Mouse (Mus musculus): ENCODE measurements around the gene Gm14409.
"Not testable (repeated sequence)": the region's sequence is repeated elsewhere in the genome, so short reads cannot be mapped to it uniquely, and the experiment has no call there.

- not testable (repeated sequence) for TF ChIP-seq CTCF, POLR2A (IDR thresholded peaks at IDR 0.05; ENCODE audit: extremely low read depth, insufficient read depth, low read length)
These were observed 5.4 kb upstream of the Gm14409 start for GRCm38 (mm10) chr2:177272237-177272636.

Measured in cortical plate, adult 2 months (tissue).